Mouse (Mus musculus): ENCODE results near the gene 3110001I22Rik.

3110001I22Rik gene

DNA sequence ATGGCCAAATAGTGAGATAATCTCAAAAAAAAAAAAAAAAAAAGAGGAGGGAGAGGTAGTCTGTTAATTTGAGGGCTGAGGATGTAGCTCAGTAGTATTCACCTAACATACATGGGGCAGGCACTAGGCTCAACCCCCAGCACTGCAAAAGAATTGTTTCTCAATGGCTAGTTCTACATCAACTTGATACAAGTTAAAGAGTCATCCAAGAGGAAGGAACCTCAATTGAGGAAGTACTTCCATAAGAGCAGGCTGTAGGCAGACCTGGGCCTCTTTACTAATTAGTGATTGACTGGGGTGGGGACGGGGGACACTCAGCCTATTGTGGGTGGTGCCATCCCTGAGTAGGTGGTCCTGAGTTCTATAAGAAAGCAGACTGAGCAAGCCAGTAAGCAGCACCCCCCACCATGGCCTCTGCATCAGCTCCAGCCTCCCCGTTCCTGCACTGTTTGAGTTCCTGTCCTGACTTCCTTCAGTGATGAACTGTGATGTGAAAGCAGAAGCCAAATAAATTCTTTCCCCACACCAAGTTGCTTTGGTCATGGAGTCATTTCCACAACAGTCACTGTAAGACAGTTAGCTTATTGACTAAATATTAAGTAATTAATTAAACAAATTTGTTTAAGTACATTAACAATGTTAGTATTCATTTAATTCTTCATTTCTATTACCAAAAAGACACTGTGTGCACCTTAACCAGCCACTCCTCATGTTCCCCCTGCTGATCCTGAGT, 45.3 kb downstream of the 3110001I22Rik start:
- DNase-seq (ENCODE audit: low spot score): no peak

- DNase-seq (ENCODE audit: low spot score): no peak
Measured at GRCm38 (mm10) chr16:13722937-13723336, 51.2 kb downstream of the 3110001I22Rik start.

GRCm38 (mm10) chr16:13727811-13728335, 56.1 kb downstream of the 3110001I22Rik start:
- DNase-seq (ENCODE audit: low spot score): no peak
